Mouse (Mus musculus): ENCODE data around the gene Ccl17.

Ccl17 gene

DNA sequence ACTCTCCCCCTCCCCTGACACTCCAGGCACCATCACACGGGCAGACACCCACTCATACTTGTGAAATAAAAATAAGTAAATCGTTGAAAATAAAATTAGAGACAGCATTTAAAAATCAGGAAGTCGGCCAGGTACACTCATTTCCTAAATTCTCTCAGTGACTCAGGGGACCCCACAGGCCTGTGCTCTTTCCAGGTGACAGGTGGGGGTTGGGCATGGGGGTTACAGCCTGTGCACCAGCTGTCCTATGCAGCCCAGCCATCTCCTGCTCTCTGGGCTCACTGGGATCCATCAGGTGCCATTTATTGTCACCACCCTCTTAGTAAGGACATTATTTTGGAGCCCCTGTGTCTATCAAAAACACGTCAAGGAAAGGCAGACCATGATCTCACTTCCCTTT, 26.4 kb upstream of the Ccl17 start:
- POLR2A ChIA-PET: interaction anchor here in 2 of 4 experiments (1.1 to 4.1 kb wide), 2 partner anchors 11 to 12 kb away, joined by 3 to 30 read pairs; partner anchors contain the start of gene Cx3cl1 (in 2 of the 2)
- CTCF ChIA-PET: interaction anchor here in 2 of 4 experiments (0.6 to 1.2 kb wide), 2 partner anchors 17 to 84 kb away, joined by 3 to 4 read pairs; no protein-coding TSS in a partner anchor

DNA sequence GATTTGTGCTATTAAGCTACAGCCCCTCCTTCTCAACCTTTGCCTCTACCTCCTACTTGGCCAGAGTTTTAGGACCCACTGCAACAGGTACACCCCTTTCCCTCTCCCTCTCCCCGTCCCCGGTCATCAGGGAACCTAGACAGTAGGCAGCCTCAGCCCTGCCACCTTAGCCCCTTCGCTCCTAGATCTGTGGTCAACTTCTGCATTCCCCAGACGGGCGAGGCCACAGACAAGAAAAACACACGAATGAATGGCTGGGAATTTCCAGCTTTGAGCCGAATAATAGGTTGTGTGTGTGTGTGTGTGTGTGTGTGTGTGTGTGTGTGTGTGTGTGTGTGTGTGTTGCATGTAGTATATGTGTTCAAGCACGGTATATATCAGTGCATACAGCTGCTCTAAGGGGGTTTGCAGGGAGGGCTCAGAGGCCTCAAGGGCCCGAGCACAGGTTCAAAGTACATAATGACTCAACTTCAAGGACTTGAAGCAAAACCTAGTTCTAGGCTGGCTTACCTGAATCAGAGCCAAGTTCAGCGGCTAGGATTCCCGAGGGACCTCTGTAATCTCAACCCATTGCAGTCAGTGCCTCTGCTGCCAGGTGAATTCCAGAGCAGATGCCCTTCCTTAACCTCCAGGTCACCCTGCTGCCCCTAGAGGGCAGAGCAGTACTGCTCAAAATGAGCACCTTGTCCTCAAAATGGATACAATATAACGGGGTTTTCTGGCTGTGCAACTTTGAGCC, 24.8 kb upstream of the Ccl17 start:
- ChIA-PET CTCF (interaction anchor here (0.6 to 1.8 kb wide), 9 partner anchors 12 to 128 kb away, joined by 3 to 8 read pairs (median 4); partner anchors contain the start of gene Cx3cl1 (in 1 of the 4)), POLR2A (interaction anchor here in 2 of 4 experiments (1.1 to 4.1 kb wide), 2 partner anchors 12 to 14 kb away, joined by 3 to 30 read pairs; partner anchors contain the start of gene Cx3cl1 (in 2 of the 2))

DNA sequence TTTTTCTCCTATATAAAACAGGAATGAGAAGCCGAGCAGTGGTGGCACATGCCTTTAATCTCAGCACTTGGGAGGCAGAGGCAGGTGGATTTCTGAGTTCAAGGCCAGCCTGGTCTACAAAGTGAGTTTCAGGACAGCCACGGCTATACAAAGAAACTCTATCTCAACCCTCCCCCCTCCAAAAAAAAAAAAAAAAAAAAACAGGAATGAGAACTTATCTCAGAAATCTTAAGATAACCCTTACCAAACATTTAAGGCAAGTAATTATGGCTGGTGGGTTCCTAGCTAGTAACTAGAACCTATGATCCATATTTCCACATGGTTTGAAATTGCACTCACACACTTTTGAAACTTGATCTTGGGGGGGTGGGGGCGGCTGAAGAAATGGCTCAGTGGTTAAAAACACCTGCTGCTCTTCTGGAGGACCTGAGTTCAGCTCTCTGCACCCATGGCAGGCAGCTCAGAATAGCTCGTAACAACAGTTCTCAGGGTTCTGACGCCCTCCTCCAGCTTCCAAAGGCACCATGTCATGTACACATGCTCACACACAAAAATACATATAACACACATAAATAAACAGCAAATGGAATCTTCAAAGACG, 24.2 kb upstream of the Ccl17 start:
- ChIA-PET CTCF (interaction anchor here in 3 of 4 experiments (0.6 to 1.8 kb wide), 9 partner anchors 13 to 781 kb away, joined by 3 to 8 read pairs (median 4); partner anchors contain the start of gene Cx3cl1 (in 1 of the 3)), POLR2A (interaction anchor here in 1 of 4 experiments (4.1 kb wide), 1 partner anchor 13 kb away, joined by 30 read pairs; the partner anchor contains the start of gene Cx3cl1)

- POLR2A ChIA-PET: interaction anchor here in 3 of 4 experiments (0.6 to 4.1 kb wide), 5 partner anchors 15 to 1011 kb away, joined by 4 to 30 read pairs (median 6); partner anchors contain the start of gene Cx3cl1 (in 2 of the 3)
- CTCF ChIA-PET: interaction anchor here in 2 of 4 experiments (0.5 to 1.4 kb wide), 5 partner anchors 14 to 648 kb away, joined by 3 to 6 read pairs (median 3); partner anchors contain the start of genes Fam192a (in 1 of the 2) and Rspry1 (in 1 of the 2)
These were observed 22.4 kb upstream of the Ccl17 start for GRCm38 (mm10) chr8:94787524-94788501.

DNA sequence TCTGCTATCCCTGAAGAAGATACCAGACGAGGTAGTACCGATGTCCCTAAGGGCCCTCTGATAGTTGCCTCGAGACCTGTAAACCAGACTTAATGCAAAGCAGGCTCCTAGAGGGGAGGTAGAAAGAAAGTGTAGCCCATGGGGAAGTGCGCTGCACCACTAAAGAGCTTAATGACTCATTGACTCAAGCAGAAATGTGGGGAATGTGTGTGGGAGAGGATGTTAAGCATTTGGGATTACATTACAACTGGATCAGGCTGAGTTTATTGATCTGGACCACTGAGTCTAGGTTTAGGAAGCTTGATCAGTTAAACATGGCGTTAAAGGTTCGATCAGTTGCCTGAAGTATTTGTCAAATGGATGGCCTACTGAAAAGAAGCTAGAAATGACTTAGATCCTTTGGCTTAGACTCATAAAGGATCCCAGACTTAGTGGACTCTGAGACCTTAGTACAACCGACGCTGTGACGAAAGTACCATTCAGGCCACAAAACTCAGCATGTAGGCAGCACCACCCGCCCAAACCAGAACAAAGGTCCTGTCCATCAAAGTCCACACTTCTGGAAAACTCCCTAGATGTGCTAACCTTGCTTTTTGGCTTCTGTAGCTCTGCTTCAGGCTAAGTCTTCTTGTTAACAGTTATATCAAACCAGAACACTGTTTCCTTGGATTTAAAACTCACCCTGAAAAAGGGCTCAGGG, 20.8 kb upstream of the Ccl17 start:
- POLR2A ChIA-PET: interaction anchor here in 2 of 4 experiments (1.2 to 1.4 kb wide), 2 partner anchors 17 kb away, joined by 5 read pairs; partner anchors contain the start of gene Cx3cl1 (in 2 of the 2)

GRCm38 (mm10) chr8:94794368-94794767, 15.9 kb upstream of the Ccl17 start:
- CTCF ChIA-PET: no interaction called here
- POLR2A ChIA-PET: no interaction called here

More for the DNA sequence above, 20.8 kb upstream of the Ccl17 start:
- CTCF ChIA-PET: interaction anchor here in 1 of 4 experiments (0.8 kb wide), 1 partner anchor 12 kb away, joined by 3 read pairs; no protein-coding TSS in a partner anchor

DNA sequence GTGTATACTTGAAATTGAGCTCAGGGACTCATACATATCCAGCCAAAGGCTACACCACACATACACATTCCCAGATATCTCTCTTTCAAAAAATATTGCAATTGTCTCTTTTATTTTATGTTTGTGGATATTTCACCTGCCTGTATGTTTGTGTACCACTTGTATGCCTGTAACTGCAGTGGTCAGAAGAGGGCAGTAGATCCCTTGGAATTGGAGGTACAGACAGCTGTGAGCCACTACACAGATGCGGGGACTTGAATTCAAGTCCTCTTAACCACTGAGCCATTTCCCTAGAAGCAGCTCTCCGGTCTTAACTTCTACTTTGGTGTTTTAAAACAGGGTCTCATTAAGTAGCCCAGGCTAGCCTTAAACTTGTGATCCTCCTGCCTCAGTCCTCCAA, 15.5 kb upstream of the Ccl17 start:
- ChIA-PET CTCF (no interaction called here), POLR2A (interaction anchor here in 1 of 4 experiments (0.6 kb wide), 1 partner anchor 65 kb away, joined by 6 read pairs; no protein-coding TSS in a partner anchor)

- ChIA-PET POLR2A (interaction anchor here in 2 of 4 experiments (1.4 to 1.6 kb wide), 2 partner anchors 9 to 28 kb away, joined by 3 to 4 read pairs; partner anchors contain the start of gene Cx3cl1 (in 1 of the 2)), CTCF (interaction anchor here in 3 of 4 experiments (0.6 to 2.7 kb wide), 6 partner anchors 11 to 122 kb away, joined by 3 to 11 read pairs (median 4); no protein-coding TSS in a partner anchor)
These were observed 9.8 kb upstream of the Ccl17 start for GRCm38 (mm10) chr8:94800278-94800968.

- POLR2A ChIA-PET: interaction anchor here in 3 of 4 experiments (0.5 to 1.6 kb wide), 5 partner anchors 10 to 767 kb away, joined by 3 to 10 read pairs (median 3); partner anchors contain the start of gene Cx3cl1 (in 1 of the 3)
- CTCF ChIA-PET: interaction anchor here in 3 of 4 experiments (0.6 to 2.7 kb wide), 7 partner anchors 12 to 121 kb away, joined by 3 to 11 read pairs (median 4); no protein-coding TSS in a partner anchor
These were observed 8.8 kb upstream of the Ccl17 start for GRCm38 (mm10) chr8:94801293-94802095.

DNA sequence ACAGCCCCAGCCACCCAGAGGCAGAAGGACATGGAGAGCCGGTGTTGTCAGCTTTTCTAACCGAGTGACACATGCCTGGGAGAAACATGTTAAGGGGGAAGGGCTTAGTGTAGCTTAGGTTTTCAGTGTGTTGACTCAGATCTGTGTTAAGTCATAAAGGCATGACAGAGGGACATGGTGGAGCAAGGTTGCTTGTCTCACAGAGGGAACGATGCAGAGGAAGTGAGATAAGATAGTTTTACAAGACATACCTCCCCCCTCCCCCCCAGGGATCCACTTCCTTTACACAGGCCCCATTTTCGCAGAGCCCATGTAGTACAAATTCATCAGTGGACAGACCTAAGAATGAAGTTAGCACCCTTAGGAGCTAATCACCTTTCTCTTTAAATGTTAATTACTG, 7.9 kb upstream of the Ccl17 start:
- CTCF ChIA-PET: interaction anchor here (0.6 to 2.7 kb wide), 5 partner anchors 12 to 828 kb away, joined by 3 to 11 read pairs (median 5); no protein-coding TSS in a partner anchor
- POLR2A ChIA-PET: interaction anchor here in 2 of 4 experiments (0.5 to 1.0 kb wide), 5 partner anchors 21 to 888 kb away, joined by 3 read pairs; no protein-coding TSS in a partner anchor

DNA sequence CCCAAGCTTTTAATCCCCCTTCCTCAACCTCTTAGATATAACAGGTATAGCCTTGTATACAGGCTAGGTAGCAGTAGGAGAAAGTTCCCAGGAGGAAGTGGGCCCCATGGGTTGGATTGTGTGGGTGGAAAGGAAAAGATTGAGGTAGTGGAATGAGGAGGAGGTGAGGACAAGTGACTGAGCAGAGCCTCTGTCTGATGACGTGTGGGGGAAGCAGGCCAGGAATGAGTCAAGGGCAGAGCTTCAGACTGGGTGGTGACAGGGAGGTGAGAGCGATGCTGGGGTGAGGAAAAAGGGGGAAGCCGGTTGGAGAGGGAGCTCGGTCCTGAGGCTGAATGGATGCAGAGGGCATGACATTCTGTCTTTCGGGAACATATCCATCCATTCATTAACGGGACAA, 6.7 kb upstream of the Ccl17 start:
- POLR2A ChIA-PET: interaction anchor here in 1 of 4 experiments (0.6 kb wide), 1 partner anchor 60 kb away, joined by 6 read pairs; no protein-coding TSS in a partner anchor
- CTCF ChIA-PET: interaction anchor here in 1 of 4 experiments (2.7 kb wide), 1 partner anchor 11 kb away, joined by 11 read pairs; no protein-coding TSS in a partner anchor

DNA sequence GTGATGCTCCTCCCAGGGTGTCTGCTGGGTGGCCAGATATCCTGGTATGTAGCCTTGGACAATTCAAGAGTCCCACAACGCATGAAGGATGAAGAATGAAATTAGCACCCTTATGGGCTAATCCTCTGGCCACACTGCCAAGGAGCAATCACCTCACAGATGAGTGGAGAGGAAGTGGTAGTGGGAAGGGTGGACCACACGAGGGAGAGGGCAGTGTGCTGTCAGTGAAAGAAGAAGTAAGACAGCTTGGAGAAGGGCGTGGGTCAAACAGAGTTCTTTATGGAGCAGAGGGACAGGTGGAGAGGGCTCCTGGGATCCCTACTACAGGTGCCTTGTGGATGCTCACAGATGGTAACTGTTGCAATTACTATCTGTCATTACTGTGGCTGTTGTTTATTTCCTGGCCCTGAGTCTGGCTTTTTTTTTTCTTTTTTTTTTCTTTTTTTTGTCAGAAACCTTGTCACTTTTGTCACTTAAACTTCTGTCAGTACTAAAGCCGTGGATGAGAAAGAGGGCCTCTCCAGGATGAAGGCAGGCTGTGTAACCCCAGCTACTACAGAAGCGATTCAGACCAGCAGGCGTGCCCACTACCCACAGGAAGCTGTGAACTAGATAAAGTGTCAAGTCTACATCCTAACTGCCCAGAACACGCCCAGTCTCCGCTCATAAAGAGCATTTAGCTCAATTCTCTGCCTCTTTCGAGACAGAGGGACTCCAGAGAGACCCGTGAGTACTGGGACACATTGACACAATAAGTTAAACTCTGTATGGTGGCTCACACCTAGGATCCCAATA, 5.5 kb upstream of the Ccl17 start:
- ChIA-PET POLR2A (interaction anchor here in 1 of 4 experiments (0.8 to 2.4 kb wide), 2 partner anchors 13 to 16 kb away, joined by 5 to 6 read pairs; no protein-coding TSS in a partner anchor), CTCF (interaction anchor here in 2 of 4 experiments (0.5 to 1.2 kb wide), 2 partner anchors 10 to 101 kb away, joined by 3 to 18 read pairs; no protein-coding TSS in a partner anchor)

- ChIA-PET POLR2A (interaction anchor here in 3 of 4 experiments (1.2 to 2.4 kb wide), 4 partner anchors 14 to 100 kb away, joined by 3 to 6 read pairs (median 5); no protein-coding TSS in a partner anchor), CTCF (interaction anchor here in 2 of 4 experiments (0.7 to 1.4 kb wide), 3 partner anchors 9 to 168 kb away, joined by 3 to 5 read pairs (median 3); no protein-coding TSS in a partner anchor)
These were observed 4.4 kb upstream of the Ccl17 start for GRCm38 (mm10) chr8:94805811-94806210.

DNA sequence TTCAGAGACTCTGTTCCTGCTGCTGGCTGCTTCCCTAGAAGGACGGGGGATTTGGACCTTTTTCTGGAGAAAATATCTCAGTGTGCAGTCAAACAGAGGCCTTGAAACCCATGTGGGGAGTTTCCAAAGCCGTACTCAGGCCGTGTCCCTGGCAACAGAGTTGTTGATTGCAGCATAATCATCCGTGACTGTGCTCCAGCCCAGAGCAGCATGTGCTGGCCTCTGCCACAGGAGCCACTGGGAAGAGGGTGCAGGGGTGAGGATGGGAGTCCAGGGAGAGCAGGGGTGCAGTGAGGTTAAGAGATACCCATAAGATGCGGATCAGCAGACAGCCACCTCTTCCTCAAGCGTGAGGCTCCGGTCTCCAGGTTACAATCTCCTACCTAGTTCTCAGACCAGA, 2.7 kb upstream of the Ccl17 start:
- ChIA-PET POLR2A (interaction anchor here in 1 of 4 experiments (0.6 kb wide), 1 partner anchor 122 kb away, joined by 6 read pairs; no protein-coding TSS in a partner anchor), CTCF (no interaction called here)

Data from embryonic stem cell, embryonic (primary cell).